12 mouse cellular contexts compared by ENCODE assay signal in the genomic region with DNA sequence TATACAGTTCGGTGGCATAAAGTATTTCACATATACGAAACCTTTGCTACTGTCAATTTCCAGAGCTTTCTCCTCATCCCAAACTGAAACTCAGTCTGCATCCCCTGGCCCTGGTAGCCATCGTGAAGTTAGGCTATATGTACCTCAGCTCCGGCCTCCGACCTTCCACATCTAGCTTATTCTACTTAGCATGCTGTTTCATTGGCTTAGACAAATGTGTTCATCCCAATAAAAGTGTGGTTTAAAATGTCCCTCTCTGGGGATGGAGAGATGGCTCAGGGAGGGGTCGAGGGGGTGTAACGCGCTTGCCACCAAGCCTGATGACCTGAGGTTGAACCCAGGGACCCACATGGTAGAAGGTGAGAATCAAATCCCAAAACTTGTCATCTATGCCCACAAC. TPM values are rescaled to one million over a fixed set of nuclear protein-coding genes. Genes with fewer than 3 reads are reported as not detected.
"Had no signal": no experiment of that assay in that cellular context is flagged by ENCODE, and none has a peak within 500 bp of the region (broad histone marks: within the 10 kb centered on the region; RNA-seq: fewer than 3 reads in every experiment).

No protein-coding gene starts in this region.

- H3K27ac ChIP-seq: liver, embryonic 14.5 days; midbrain, embryonic 13.5 days; neural tube, embryonic 13.5 days had no signal

- H3K36me3 ChIP-seq: limb, embryonic 15.5 days; midbrain, embryonic 10.5 days; midbrain, embryonic 13.5 days; neural tube, embryonic 13.5 days; stomach, embryonic 15.5 days had no signal

- H3K27me3 ChIP-seq: stomach, embryonic 15.5 days had no signal

- H3K9me3 ChIP-seq: limb, embryonic 15.5 days; midbrain, embryonic 10.5 days; midbrain, embryonic 13.5 days; neural tube, embryonic 13.5 days; stomach, embryonic 15.5 days had no signal

- H3K9ac ChIP-seq: liver, embryonic 14.5 days had no signal

- ATAC-seq: midbrain, embryonic 16.5 days had no signal

- H3K4me3 ChIP-seq: myocyte had no signal

RNA-seq across cellular contexts. Expression of a gene that starts 21.1 kb away (rescaled TPM):
- total RNA-seq: megakaryocyte progenitor cell, adult 5-6 weeks had no signal

RNA-seq across cellular contexts. Expression of a gene that starts 25.5 kb away (rescaled TPM):
- total RNA-seq: megakaryocyte progenitor cell, adult 5-6 weeks; monocyte, adult 5-6 weeks; neutrophil, adult 5-6 weeks had no signal
- polyA plus RNA-seq: myocyte had no signal

RNA-seq across cellular contexts. Expression of a gene that starts 27.2 kb away (rescaled TPM):
- total RNA-seq: monocyte, adult 5-6 weeks; neutrophil, adult 5-6 weeks had no signal
- polyA plus RNA-seq: liver, postnatal 0 days; myocyte had no signal
